Mouse (Mus musculus) heart, adult 9 months (tissue): ENCODE data around the gene Ppp1r35.

Experiments
- DNase-seq, 2 experiments: peaks; one replicate each; pipeline ENCODE4 v3.0.0; 2022; ENCODE audit warnings: low spot score in 2 of 2

Gene Ppp1r35

GRCm38 (mm10) chr5:137782776-137783522, 4.3 kb downstream of the Ppp1r35 start:
- no peak for DNase-seq

- no peak for DNase-seq
Measured at GRCm38 (mm10) chr5:137783901-137784540, 5.4 kb downstream of the Ppp1r35 start.

DNA sequence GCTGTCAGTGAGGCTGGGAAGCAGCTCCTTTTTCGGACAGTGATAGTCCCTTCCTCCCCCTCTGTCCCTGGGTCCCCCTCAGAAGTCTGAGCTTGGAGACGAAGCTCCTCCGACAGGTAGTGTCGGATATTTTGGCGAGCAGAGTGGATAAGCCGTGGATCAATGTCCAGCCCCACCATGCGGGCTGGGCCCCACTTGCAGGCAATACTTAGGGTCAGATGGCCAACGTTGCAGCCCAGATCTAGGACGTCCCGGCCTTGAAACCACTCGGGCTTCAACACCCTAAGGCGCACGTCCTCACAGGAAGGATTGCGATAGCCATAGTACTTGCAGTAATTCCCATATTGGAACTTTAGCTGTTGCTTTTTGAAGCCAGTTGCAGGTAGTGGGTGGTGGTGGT, 5.9 kb downstream of the Ppp1r35 start:
- DNase-seq: no peak

DNA sequence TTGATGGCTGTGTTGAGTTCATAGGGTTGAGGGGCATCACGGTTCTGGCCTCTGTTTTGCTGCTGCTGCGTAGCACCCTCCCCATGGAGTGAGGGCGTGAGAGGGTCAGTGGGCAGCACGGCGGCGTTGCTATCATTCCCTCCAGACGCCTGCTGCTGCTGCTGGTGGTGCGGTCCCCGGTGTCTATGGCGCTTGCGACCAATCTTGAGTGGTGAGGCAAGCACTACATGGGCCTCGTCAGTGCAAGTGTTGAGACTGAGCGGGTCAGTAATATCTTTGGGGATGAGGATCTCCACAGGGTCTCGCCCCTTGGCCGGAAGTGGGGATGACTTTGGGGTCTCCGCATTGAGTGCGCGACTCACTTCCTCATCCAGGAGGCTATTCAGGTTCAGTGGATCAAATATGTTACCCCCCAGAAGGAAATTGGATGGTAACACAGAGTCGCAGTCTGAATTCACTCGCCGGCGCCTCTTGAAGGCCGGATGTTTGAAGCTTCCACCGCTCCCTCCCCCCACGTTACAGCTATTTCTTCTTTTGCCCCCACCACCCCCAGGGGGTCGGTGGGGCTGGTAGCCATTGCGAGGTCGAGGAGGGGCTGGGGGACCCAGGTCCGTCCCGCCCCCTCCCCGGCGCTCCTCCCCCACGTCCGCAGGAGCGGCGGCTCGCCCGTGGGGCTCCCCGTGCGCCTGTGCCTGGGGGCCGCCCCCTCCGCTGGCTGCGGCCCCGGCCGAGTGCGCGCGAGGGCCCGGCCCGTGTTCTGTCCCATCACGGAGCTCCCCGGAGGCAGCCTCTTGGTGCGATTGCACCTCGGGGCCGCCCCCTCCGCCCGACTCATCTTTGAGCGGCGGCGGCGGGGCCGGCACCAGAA, 6.7 kb downstream of the Ppp1r35 start:
- DNase-seq: peak in 1 of 2 experiments; percentile 55

DNA sequence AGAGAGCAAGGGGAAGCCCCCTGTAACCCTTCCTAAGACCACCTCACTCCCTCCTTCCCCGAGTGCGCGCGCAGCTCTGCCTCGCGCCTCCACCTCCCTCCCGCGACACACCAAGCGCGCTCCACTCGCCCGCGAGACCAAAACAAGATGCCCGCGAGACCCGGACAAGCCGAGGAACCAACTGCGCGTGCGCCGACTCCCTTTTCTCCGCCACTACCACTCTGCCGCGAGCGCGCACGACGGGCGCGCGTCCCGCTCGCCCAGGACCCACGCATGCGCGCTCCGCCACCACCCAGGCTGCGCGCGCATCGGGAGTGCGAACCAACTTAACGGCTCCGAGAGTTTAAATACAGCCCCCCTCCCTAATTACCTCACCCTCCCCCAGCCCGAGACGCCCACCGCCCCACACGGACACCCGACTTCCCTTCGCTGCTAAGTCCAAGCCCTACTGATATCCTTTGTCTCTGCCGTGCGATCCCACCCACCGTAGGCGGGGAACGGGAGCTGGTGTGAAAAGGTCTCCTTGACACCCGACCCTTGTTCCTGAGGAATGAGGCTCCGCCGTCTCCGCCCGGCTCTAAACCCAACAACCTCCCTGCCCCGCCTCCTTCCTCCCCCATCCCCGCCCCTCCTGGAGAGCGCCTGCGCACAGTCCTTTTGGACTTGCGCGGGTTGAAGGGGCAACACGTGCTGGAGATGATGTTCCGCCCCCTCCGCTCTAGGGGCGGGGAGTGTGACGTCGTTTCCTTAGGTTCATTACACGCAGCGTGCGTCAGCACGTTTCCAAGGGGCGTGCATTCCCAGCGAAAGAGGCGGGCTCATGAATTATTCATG, 7.7 kb downstream of the Ppp1r35 start:
- peak; percentile 99 for DNase-seq

- DNase-seq: peak; percentile 88 to 95
Measured at GRCm38 (mm10) chr5:137787151-137787928, 8.7 kb downstream of the Ppp1r35 start, which contains the start of the genes Mepce and Zcwpw1. Gene Mepce, minus strand, starts transcription at chr5:137787655. Gene Zcwpw1, plus strand, starts transcription at chr5:137787798.

DNA sequence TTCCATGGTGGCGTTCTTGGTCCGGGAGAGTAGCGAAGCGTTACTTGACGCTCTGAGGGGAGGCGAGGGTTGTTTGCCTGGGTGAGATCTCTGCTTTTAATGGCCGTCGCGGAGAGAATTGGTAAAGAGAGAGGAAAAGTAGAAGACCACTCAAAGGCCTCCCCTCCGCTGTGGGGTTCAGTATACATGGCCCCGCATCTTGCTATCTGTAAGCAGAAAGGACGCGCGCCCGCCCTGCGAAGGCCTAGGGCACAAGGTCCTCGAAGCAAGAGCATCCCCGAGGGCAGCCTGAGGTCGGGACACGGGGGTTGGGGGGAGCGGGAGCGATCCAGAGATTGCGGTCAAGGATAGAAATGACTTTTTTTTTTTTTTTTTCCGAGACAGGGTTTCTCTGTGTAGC, 9.5 kb downstream of the Ppp1r35 start:
- DNase-seq: no peak

GRCm38 (mm10) chr5:137788946-137789531, 10.4 kb downstream of the Ppp1r35 start:
- DNase-seq: no peak

DNA sequence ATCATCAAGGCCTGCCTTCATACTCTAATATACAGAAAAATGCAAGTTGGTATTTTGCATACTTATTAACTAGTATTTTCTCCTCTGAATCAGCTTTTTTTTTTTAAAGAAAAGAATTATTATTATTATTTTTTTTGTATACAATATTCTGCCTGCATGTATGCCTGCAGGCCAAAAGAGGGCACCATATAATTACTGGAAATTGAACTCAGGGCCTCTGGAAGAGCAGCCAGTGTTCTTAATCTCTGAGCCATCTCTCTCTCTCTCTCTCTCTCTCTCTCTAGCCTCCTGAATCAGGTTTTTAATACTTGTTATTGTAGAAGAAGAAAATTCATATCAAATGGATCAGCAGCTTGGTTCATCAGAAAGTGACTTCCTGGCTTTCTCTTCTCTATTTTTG, 12.9 kb downstream of the Ppp1r35 start:
- DNase-seq: no peak

- no peak for DNase-seq
Measured at GRCm38 (mm10) chr5:137796606-137797005, 18.0 kb downstream of the Ppp1r35 start.

- no peak for DNase-seq
Measured at GRCm38 (mm10) chr5:137800917-137801316, 22.3 kb downstream of the Ppp1r35 start.

DNA sequence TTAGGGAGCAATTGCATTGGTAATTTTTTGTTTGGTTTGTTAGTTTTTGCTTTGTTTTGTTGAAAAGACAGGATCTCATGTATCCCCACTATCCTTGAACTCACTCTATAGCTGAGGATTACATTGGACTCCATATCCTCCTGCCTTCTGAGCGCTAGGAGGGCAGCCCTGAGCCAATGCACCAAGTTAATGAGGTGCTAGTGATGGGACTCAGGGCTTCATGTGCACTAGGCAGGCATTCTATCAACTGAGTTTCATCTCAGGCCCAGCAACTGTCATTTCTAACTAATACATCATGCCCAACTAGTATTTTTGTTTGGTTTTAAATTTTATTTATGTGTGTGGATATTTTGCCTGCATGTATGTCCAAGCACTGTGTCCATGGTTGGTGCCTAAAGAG, 27.5 kb downstream of the Ppp1r35 start:
- DNase-seq: no peak

- DNase-seq: no peak
Measured at GRCm38 (mm10) chr5:137808316-137808715, 29.7 kb downstream of the Ppp1r35 start.

GRCm38 (mm10) chr5:137817466-137818222, 39.0 kb downstream of the Ppp1r35 start:
- DNase-seq: no peak

GRCm38 (mm10) chr5:137822126-137822525, 43.5 kb downstream of the Ppp1r35 start:
- DNase-seq: no peak

DNA sequence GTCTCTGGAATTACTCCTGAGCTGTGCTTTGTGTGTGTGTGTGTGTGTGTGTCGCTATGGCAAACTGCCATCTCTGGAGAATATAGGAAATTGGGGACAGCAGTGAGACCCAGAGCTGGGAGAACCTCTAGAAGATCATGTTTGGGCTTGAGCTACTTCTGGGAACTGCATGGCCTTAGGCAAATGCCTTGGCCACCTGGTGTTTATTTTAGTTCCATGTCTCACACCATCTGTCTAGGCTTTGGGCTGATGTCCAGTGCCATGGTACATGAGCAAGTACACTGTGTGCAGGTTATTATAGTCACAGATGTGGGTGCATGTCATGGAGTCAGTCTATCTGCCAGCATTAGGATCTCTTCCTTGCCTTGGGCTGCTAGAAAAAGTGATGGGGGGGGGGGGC, 44.0 kb downstream of the Ppp1r35 start:
- DNase-seq: no peak

DNA sequence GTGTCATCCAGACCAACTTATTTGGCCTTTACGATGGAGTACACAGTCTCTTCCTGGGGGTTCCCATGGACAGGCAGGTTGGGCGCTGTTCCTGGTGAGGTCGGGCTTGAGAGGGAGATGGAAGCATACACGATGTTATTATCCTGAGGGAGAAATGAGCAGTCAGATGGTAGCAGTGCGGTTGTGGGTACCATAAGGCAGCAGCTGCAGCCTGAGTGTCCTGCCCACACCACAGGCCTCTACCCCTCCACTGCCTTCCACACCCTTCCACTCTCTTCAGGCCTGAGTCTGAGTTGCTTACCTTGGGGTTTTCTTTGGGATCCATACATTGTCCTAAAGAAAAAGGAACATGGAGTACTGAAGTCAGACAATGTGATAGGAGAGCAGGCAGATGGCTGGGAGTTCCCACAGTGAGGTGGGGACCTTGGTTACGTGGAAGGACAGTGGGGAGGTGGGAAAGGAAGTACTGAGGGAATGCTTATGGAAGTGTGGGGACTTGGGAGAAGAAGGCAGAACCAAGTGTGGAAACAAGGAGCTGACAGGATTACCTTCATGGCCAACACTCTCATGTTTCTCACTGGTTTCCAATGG, 44.9 kb downstream of the Ppp1r35 start:
- DNase-seq: no peak

- DNase-seq: no peak
Measured at GRCm38 (mm10) chr5:137825030-137825429, 46.4 kb downstream of the Ppp1r35 start.

DNA sequence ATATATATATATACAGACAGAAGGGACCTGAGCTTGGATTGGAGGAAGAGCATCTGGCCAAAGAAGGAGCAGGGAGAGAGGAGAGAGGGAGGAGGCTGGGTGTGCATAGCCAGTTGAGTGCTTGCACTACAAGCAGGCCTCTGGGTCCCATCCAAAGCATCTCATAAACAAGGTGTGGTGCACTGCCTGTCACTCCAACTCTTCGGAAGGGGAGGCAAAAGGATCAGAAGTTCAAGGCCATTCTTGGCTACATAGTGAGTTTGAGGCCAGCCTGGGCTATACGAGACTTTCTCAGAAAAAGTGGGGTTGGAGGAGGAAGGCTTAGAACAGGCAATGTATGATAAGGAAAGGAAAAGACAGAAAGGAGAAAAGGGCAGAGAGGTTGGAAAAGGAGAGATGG, 47.3 kb downstream of the Ppp1r35 start:
- DNase-seq: no peak
